Mouse (Mus musculus) E14TG2a.4 (cell line): ENCODE results near the gene Ggta1.

Source experiments
- H3K27me3 ChIP-seq: 2 replicates; pipeline ENCODE4 v1.6.1; 2014; ENCODE audit warnings: low read length, control low read depth; ENCODE audit not compliant: insufficient read depth
- H3K36me3 ChIP-seq: 2 replicates; pipeline ENCODE4 v1.6.1; 2014; ENCODE audit warnings: low read length, control low read depth; ENCODE audit not compliant: insufficient read depth
- H3K4me1 ChIP-seq: replicated peaks from 2 replicates; pipeline ENCODE4 v1.6.1; 2014; ENCODE audit warnings: low read depth, low read length, control low read depth
- H3K4me3 ChIP-seq: replicated peaks from 2 replicates; pipeline ENCODE4 v1.5.1; 2014; ENCODE audit warnings: mild to moderate bottlenecking, low read length
- H3K9me3 ChIP-seq: 2 replicates; pipeline ENCODE4 v1.6.1; 2014; ENCODE audit warnings: low read length, control low read depth
- CTCF ChIP-seq: conservative IDR thresholded peaks from 2 replicates; pipeline ENCODE4 v1.5.1; 2014; ENCODE audit warnings: low read length
- NANOG ChIP-seq: IDR thresholded peaks from 2 replicates; pipeline ENCODE4 v1.6.1; 2014; ENCODE audit warnings: borderline replicate concordance, low read length, mixed read lengths
- POU5F1 ChIP-seq: IDR thresholded peaks from 2 replicates; pipeline ENCODE4 v1.6.1; 2014; ENCODE audit warnings: low read length, borderline replicate concordance

Gene Ggta1

GRCm38 (mm10) chr2:35462791-35463281, at the start of gene Ggta1:
TSS of gene Ggta1 (minus strand) at chr2:35463231.
- Histone ChIP-seq H3K27me3 (no peaks in the 10 kb centered on the region), H3K4me1 (peaks cover 81% of the 10 kb centered on the region), H3K36me3 (no peaks in the 10 kb centered on the region), H3K9me3 (no peaks in the 10 kb centered on the region), H3K4me3 (peak within 1 kb of the TSS; percentile 83)
- TF ChIP-seq CTCF (no peak), NANOG (no peak), POU5F1 (no peak)

- no peaks in the 10 kb centered on the region for H3K27me3 ChIP-seq
- no peak overlapping the region for H3K4me3 ChIP-seq
- H3K9me3 ChIP-seq, result peaks cover 16% of the 10 kb centered on the region
- H3K4me1 ChIP-seq, result peaks cover 60% of the 10 kb centered on the region
- H3K36me3 ChIP-seq, result no peaks in the 10 kb centered on the region
- TF ChIP-seq NANOG (no peak), CTCF (peak; percentile 77)
Observed at GRCm38 (mm10) chr2:35512226-35512625, 49.2 kb upstream of the Ggta1 start.

- H3K27me3 ChIP-seq, result no peaks in the 10 kb centered on the region
- peaks cover 72% of the 10 kb centered on the region for H3K4me1 ChIP-seq
- H3K4me3 ChIP-seq, result no peak overlapping the region
- H3K9me3 ChIP-seq, result peaks cover 2% of the 10 kb centered on the region
- no peaks in the 10 kb centered on the region for H3K36me3 ChIP-seq
- TF ChIP-seq POU5F1 (no peak), NANOG (no peak), CTCF (no peak)
Observed at GRCm38 (mm10) chr2:35510920-35511319, 47.9 kb upstream of the Ggta1 start.

GRCm38 (mm10) chr2:35509888-35510287, 46.9 kb upstream of the Ggta1 start:
- H3K4me3 ChIP-seq, result 0 out of 2 replicates have a peak overlapping the region, but pooled peaks have one; percentile 10
- TF ChIP-seq NANOG, result no peak
- TF ChIP-seq CTCF, result no peak
- no peak for TF ChIP-seq POU5F1
- H3K27me3 ChIP-seq, result no peaks in the 10 kb centered on the region
- no peaks in the 10 kb centered on the region for H3K36me3 ChIP-seq
- H3K4me1 ChIP-seq, result peaks cover 80% of the 10 kb centered on the region
- no peaks in the 10 kb centered on the region for H3K9me3 ChIP-seq

GRCm38 (mm10) chr2:35509343-35509667, 46.3 kb upstream of the Ggta1 start:
- no peak for TF ChIP-seq CTCF
- Histone ChIP-seq H3K4me1 (peaks cover 76% of the 10 kb centered on the region), H3K36me3 (no peaks in the 10 kb centered on the region), H3K4me3 (no peak overlapping the region), H3K27me3 (no peaks in the 10 kb centered on the region), H3K9me3 (no peaks in the 10 kb centered on the region)

GRCm38 (mm10) chr2:35508597-35509342, 45.7 kb upstream of the Ggta1 start:
- Histone ChIP-seq H3K27me3 (no peaks in the 10 kb centered on the region), H3K4me1 (peaks cover 76% of the 10 kb centered on the region), H3K36me3 (no peaks in the 10 kb centered on the region), H3K4me3 (no peak overlapping the region), H3K9me3 (no peaks in the 10 kb centered on the region)
- TF ChIP-seq POU5F1 (no peak), NANOG (no peak), CTCF (no peak)

- H3K9me3 ChIP-seq, result no peaks in the 10 kb centered on the region
- TF ChIP-seq NANOG, result peak; percentile 45; the same call in 1 of the 2 replicates
- no peak for TF ChIP-seq CTCF
Observed at GRCm38 (mm10) chr2:35507191-35507511, 44.1 kb upstream of the Ggta1 start.

GRCm38 (mm10) chr2:35506311-35507190, 43.5 kb upstream of the Ggta1 start:
- Histone ChIP-seq H3K36me3 (no peaks in the 10 kb centered on the region), H3K4me3 (no peak overlapping the region), H3K4me1 (peaks cover 86% of the 10 kb centered on the region), H3K9me3 (no peaks in the 10 kb centered on the region), H3K27me3 (no peaks in the 10 kb centered on the region)
- TF ChIP-seq CTCF (no peak), POU5F1 (no peak), NANOG (no peak)

More at GRCm38 (mm10) chr2:35507191-35507511, 44.1 kb upstream of the Ggta1 start:
- no peak overlapping the region for H3K4me3 ChIP-seq
- no peaks in the 10 kb centered on the region for H3K27me3 ChIP-seq
- peaks cover 84% of the 10 kb centered on the region for H3K4me1 ChIP-seq
- no peaks in the 10 kb centered on the region for H3K36me3 ChIP-seq
